Mouse (Mus musculus) cerebellum, postnatal 36 days (tissue): ENCODE measurements around the gene Mlh1.

ENCODE experiments used
- DNase-seq, 2 experiments: peaks; one replicate each; pipeline ENCODE4 v3.0.0; 2021 to 2022; ENCODE audit warnings: mixed read lengths in 2 of 2

Mlh1 gene

GRCm38 (mm10) chr9:111211122-111212041 lies 60.2 kb downstream of the Mlh1 start:
- no peak for DNase-seq

- no peak for DNase-seq
Measured at GRCm38 (mm10) chr9:111210412-111210811, 61.2 kb downstream of the Mlh1 start.

GRCm38 (mm10) chr9:111209158-111209699 lies 62.4 kb downstream of the Mlh1 start:
- DNase-seq: no peak

GRCm38 (mm10) chr9:111208185-111208584 lies 63.4 kb downstream of the Mlh1 start:
- no peak for DNase-seq

GRCm38 (mm10) chr9:111207683-111208082 lies 63.9 kb downstream of the Mlh1 start:
- DNase-seq: no peak

- DNase-seq: no peak
Measured at GRCm38 (mm10) chr9:111204601-111205375, 66.8 kb downstream of the Mlh1 start.

GRCm38 (mm10) chr9:111200208-111200607 lies 71.4 kb downstream of the Mlh1 start:
- DNase-seq: no peak

GRCm38 (mm10) chr9:111198332-111198731 lies 73.3 kb downstream of the Mlh1 start:
- DNase-seq: no peak

GRCm38 (mm10) chr9:111197712-111198111 lies 73.9 kb downstream of the Mlh1 start:
- DNase-seq: no peak

- no peak for DNase-seq
Measured at GRCm38 (mm10) chr9:111197116-111197515, 74.5 kb downstream of the Mlh1 start.

- no peak for DNase-seq
Measured at GRCm38 (mm10) chr9:111193211-111193610, 78.4 kb downstream of the Mlh1 start.

GRCm38 (mm10) chr9:111188731-111189130 lies 82.9 kb downstream of the Mlh1 start:
- DNase-seq: no peak

GRCm38 (mm10) chr9:111186861-111187260 lies 84.7 kb downstream of the Mlh1 start:
- DNase-seq: no peak

- no peak for DNase-seq
Measured at GRCm38 (mm10) chr9:111184929-111185328, 86.7 kb downstream of the Mlh1 start.

- DNase-seq: no peak
Measured at GRCm38 (mm10) chr9:111182176-111182575, 89.4 kb downstream of the Mlh1 start.

- no peak for DNase-seq
Measured at GRCm38 (mm10) chr9:111178971-111179370, 92.6 kb downstream of the Mlh1 start.
